Mouse (Mus musculus) myocyte (in vitro differentiated cells): Measurements from ENCODE around the gene Bach2.

Experiments
- CEBPB ChIP-seq: IDR thresholded peaks from 2 replicates; pipeline ENCODE4 v1.6.1; 2011; ENCODE audit warnings: mild to moderate bottlenecking, moderate library complexity; ENCODE audit not compliant: poor library complexity, insufficient read depth, severe bottlenecking
- E2F4 ChIP-seq: IDR thresholded peaks from one replicate; pipeline ENCODE4 v1.6.1; 2011; ENCODE audit warnings: mild to moderate bottlenecking, control low read depth, moderate library complexity; ENCODE audit not compliant: insufficient read depth
- MAX ChIP-seq: IDR thresholded peaks from one replicate; pipeline ENCODE4 v1.6.1; 2011; ENCODE audit warnings: low read depth, mild to moderate bottlenecking, control low read depth
- MYOD1 ChIP-seq, 3 experiments: IDR thresholded peaks; one replicate each; pipeline ENCODE4 v1.6.1; 2011; ENCODE audit warnings: control low read depth in 2 of 3, low read depth in 2 of 3, mild to moderate bottlenecking in 2 of 3, moderate library complexity in 1 of 3; ENCODE audit not compliant: insufficient read length in 2 of 3, control insufficient read depth in 1 of 3
- POLR2A ChIP-seq: IDR thresholded peaks from one replicate; pipeline ENCODE4 v1.6.1; 2011; ENCODE audit warnings: low read depth, mild to moderate bottlenecking, control low read depth, moderate library complexity; ENCODE audit not compliant: insufficient read length
- POLR2AphosphoS2 ChIP-seq: IDR thresholded peaks from one replicate; pipeline ENCODE4 v1.6.1; 2011; ENCODE audit warnings: low read depth, control low read depth; ENCODE audit not compliant: insufficient read length
- TCF12 ChIP-seq: IDR thresholded peaks from one replicate; pipeline ENCODE4 v1.6.1; 2011; ENCODE audit warnings: mild to moderate bottlenecking, control low read depth; ENCODE audit not compliant: poor library complexity, insufficient read depth, severe bottlenecking
- USF1 ChIP-seq: IDR thresholded peaks from one replicate; pipeline ENCODE4 v1.6.1; 2011; ENCODE audit warnings: low read depth, mild to moderate bottlenecking, control low read depth, moderate library complexity

DNA sequence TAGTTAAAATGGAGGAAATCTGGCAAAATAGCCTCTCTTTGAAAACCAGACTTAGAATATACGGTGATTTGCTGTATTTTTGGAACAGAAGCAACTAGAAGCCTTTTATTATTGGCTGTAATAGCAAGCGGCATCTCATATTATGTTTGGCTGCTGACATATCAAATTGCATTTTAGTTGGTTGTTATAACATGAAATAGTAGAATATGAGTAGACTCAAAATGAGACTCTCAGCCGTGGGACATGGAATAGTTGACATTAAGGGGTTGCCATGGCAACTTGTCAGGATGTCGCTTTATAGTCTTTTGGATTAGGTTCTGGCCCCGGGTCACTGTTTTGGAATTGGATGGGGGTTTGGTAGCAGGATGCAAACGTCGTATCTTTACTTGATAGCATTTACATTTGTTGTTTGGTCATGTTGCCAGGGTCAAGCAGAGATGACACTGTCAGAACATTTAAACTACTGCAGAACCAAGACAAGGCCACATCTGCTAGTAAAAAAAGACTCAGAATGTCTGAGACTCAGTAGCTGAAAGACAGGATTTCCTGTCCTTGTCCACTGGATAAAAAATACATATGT is 55.2 kb downstream of the Bach2 start:
- TF ChIP-seq POLR2A (no peak), MYOD1 (IDR thresholded peaks at IDR 0.05; ENCODE audit: control insufficient read depth in 1 of 3, insufficient read length in 2 of 3, low read depth in 2 of 3) (no peak), CEBPB (no peak), POLR2AphosphoS2 (no peak), TCF12 (no peak), MAX (no peak), USF1 (no peak), E2F4 (no peak)
